Mouse (Mus musculus) MEL (cell line): ENCODE measurements around the gene Basp1. TPM values are rescaled to one million over a fixed set of nuclear protein-coding genes. Genes with fewer than 3 reads are reported as not detected.
A peak's percentile ranks its signal among the peaks of the same experiment; 100 is the strongest.

Experiments
- DNase-seq: peaks from one replicate; pipeline ENCODE4 v3.0.0; 2011; ENCODE audit warnings: low read depth, low spot score
- H3K27ac ChIP-seq: 2 replicates; pipeline ENCODE4 v1.5.1; 2012; ENCODE audit warnings: low read depth, mild to moderate bottlenecking, control low read depth, low read length, moderate library complexity; ENCODE audit not compliant: control insufficient read depth
- H3K27me3 ChIP-seq, 2 experiments: fragments of 150-350 bp in 1 of 2; sonication (generic) in 1 of 2; 2 replicates each; pipeline ENCODE4 v1.6.1; 2012; ENCODE audit warnings: low read length in 2 of 2, mild to moderate bottlenecking in 2 of 2, improper control_type of control experiment in 1 of 2, moderate library complexity in 1 of 2; ENCODE audit not compliant: insufficient read depth in 2 of 2, control insufficient read depth in 1 of 2
- H3K36me3 ChIP-seq, 2 experiments: 2 replicates each; pipeline ENCODE4 v1.6.1; 2012 to 2014; ENCODE audit warnings: low read length in 2 of 2, improper control_type of control experiment in 1 of 2, inconsistent platforms in 1 of 2, mild to moderate bottlenecking in 1 of 2; ENCODE audit not compliant: insufficient read depth in 2 of 2, control insufficient read depth in 1 of 2
- H3K4me1 ChIP-seq, 2 experiments: fragments of 150-350 bp in 1 of 2; sonication (generic) in 1 of 2; 2 replicates each; pipeline ENCODE4 v1.6.1; 2012; ENCODE audit warnings: low read length in 2 of 2, improper control_type of control experiment in 1 of 2, mild to moderate bottlenecking in 1 of 2; ENCODE audit not compliant: insufficient read depth in 2 of 2, control insufficient read depth in 1 of 2
- H3K4me3 ChIP-seq, 2 experiments: fragments of 150-350 bp in 1 of 2; sonication (generic) in 1 of 2; 2 replicates each; pipeline ENCODE4 v1.5.1; 2012; ENCODE audit warnings: low read depth in 2 of 2, low read length in 2 of 2, mild to moderate bottlenecking in 2 of 2, moderate library complexity in 2 of 2, control low read depth in 1 of 2, improper control_type of control experiment in 1 of 2; ENCODE audit not compliant: control insufficient read depth in 1 of 2, insufficient read depth in 1 of 2
- H3K79me2 ChIP-seq: 2 replicates; pipeline ENCODE4 v1.6.1; 2012; ENCODE audit warnings: mild to moderate bottlenecking, low read length, moderate library complexity; ENCODE audit not compliant: control insufficient read depth, poor library complexity, insufficient read depth
- H3K9ac ChIP-seq: 2 replicates; pipeline ENCODE4 v1.6.1; 2012; ENCODE audit warnings: low read depth, mild to moderate bottlenecking, control low read depth, low read length, moderate library complexity; ENCODE audit not compliant: control insufficient read depth, poor library complexity, severe bottlenecking
- H3K9me3 ChIP-seq: fragments of 150-350 bp; sonication (generic); replicated peaks from 2 replicates; pipeline ENCODE4 v1.6.1; 2012; ENCODE audit warnings: mild to moderate bottlenecking, low read length, improper control_type of control experiment, moderate library complexity; ENCODE audit not compliant: insufficient read depth
- CHD1 ChIP-seq: IDR thresholded peaks from 2 replicates; pipeline ENCODE4 v1.6.1; 2012; ENCODE audit warnings: low read depth, mild to moderate bottlenecking, inconsistent platforms, low read length, improper control_type of control experiment
- CTCF ChIP-seq, 3 experiments: IDR thresholded peaks in 2 of 3; conservative IDR thresholded peaks in 1 of 3; 2 replicates each; pipeline ENCODE4 v1.5.1; 2011 to 2012; ENCODE audit warnings: low read length in 3 of 3, low read depth in 2 of 3, mild to moderate bottlenecking in 2 of 3, improper control_type of control experiment in 1 of 3, inconsistent platforms in 1 of 3, mixed read lengths in 1 of 3, moderate library complexity in 1 of 3; ENCODE audit not compliant: control insufficient read depth in 1 of 3, insufficient read depth in 1 of 3, poor library complexity in 1 of 3, severe bottlenecking in 1 of 3
- ELF1 ChIP-seq: IDR thresholded peaks from 2 replicates; pipeline ENCODE4 v1.6.1; 2014; ENCODE audit warnings: low read depth, mild to moderate bottlenecking, inconsistent platforms, low read length, improper control_type of control experiment, moderate library complexity
- EP300 ChIP-seq, 2 experiments: IDR thresholded peaks; 2 replicates each; pipeline ENCODE4 v1.6.1; 2011; ENCODE audit warnings: improper control_type of control experiment in 2 of 2, low read length in 2 of 2, low read depth in 1 of 2, mild to moderate bottlenecking in 1 of 2
- HCFC1 ChIP-seq: IDR thresholded peaks from 2 replicates; pipeline ENCODE4 v1.6.1; 2012; ENCODE audit warnings: low read depth, mild to moderate bottlenecking, inconsistent platforms, low read length, improper control_type of control experiment, moderate library complexity
- MAZ ChIP-seq: IDR thresholded peaks from 2 replicates; pipeline ENCODE4 v1.6.1; 2012; ENCODE audit warnings: low read depth, mild to moderate bottlenecking, inconsistent platforms, low read length, improper control_type of control experiment
- MYB ChIP-seq: IDR thresholded peaks from 2 replicates; pipeline ENCODE4 v1.6.1; 2011; ENCODE audit warnings: mild to moderate bottlenecking, low read depth, low read length, improper control_type of control experiment
- SMC3 ChIP-seq: IDR thresholded peaks from 2 replicates; pipeline ENCODE4 v1.6.1; 2011; ENCODE audit warnings: low read depth, low read length, improper control_type of control experiment
- TAL1 ChIP-seq: IDR thresholded peaks from 2 replicates; pipeline ENCODE4 v1.6.1; 2012; ENCODE audit warnings: mild to moderate bottlenecking, inconsistent platforms, low read length, moderate library complexity, mixed read lengths
- TCF12 ChIP-seq: IDR thresholded peaks from 2 replicates; pipeline ENCODE4 v1.6.1; 2014; ENCODE audit warnings: low read depth, mild to moderate bottlenecking, inconsistent platforms, low read length, improper control_type of control experiment, moderate library complexity
- polyA plus RNA-seq, 2 experiments: library from polyadenylated mRNA; stranded (reverse) in 1 of 2; unstranded in 1 of 2; fragments of >175 nt in 1 of 2; fragments of >200 nt in 1 of 2; gene quantifications; 2 replicates each; pipeline versions ENCODE4 v1.2.1 to v1.2.4; 2012; ENCODE audit warnings: low replicate concordance in 2 of 2, low read depth in 1 of 2; ENCODE audit not compliant: insufficient read length in 2 of 2, insufficient read depth in 1 of 2, missing spikeins in 1 of 2
- total RNA-seq: library from RNA; depleted of rRNA; stranded (reverse); fragments of 300-350 nt; gene quantifications from 2 replicates; pipeline ENCODE4 v1.2.3, GENCODE M21; 2012; rRNA removed

The Basp1 gene
- total and polyA plus RNA-seq, 3 experiments: 0.12 TPM; not detected in 2

DNA sequence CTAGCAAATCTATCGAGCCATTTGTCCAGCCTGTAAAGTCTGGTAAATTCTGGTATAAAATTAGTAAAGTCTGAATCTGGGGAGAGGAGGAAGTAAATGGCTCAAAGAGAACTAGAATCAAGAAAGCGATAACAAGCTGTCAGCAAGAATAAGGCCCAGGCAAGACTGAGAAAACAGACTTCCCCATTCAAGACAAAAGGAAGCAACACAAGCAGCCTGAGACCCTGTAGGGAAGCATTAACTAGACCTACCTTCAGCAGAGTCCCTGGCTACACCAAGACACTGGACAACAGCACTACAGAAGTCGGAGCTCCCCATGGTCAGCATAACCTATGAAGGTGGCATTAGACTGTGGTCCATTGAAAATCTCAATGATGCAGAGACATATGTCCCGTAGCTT, 91.9 kb downstream of the Basp1 start:
- Histone ChIP-seq H3K4me3 (no peak overlapping the region; a peak in 1 of 4 replicates), H3K9ac (no peak overlapping the region), H3K27me3 (no peaks in the 10 kb centered on the region), H3K4me1 (no peaks in the 10 kb centered on the region; a peak in 1 of 4 replicates), H3K79me2 (no peaks in the 10 kb centered on the region), H3K36me3 (peaks cover 0 to 3% of the 10 kb centered on the region in 2 experiments; a peak in 2 of 4 replicates), H3K27ac (no peak overlapping the region), H3K9me3 (no peaks in the 10 kb centered on the region)
- DNase-seq: peak; percentile 38
- no peak for TF ChIP-seq HCFC1
- TF ChIP-seq MYB: no peak
- no peak for TF ChIP-seq SMC3
- TF ChIP-seq EP300 (IDR thresholded peaks at IDR 0.05; ENCODE audit: low read depth in 1 of 2, low read length in 2 of 2): no peak

DNA sequence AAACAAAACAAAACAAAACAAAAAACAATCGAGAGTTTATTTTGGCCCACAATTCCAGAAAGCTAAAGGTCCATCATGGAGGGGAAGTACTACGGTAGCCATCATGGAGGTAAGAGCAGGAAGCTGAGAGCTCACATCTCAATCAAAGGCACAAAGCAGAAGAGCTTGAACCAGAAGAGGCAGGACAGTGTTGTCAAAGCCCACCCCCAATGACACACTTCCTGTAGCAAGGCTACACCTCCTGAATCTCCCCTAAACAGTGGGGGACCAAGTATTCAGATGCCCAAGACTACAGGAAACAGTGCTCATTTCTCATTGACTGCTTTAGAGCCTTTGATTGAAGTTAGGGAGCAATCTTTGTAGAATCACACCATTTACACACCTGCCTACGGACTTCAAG, 99.1 kb downstream of the Basp1 start:
- TF ChIP-seq ELF1 (no peak), CTCF (IDR thresholded peaks at IDR 0.05 in 2 of 3, conservative IDR thresholded peaks at IDR 0.05 in 1 of 3; ENCODE audit: control insufficient read depth in 1 of 3, insufficient read depth in 1 of 3, low read depth in 2 of 3, low read length in 3 of 3, poor library complexity in 1 of 3, severe bottlenecking in 1 of 3) (no peak), SMC3 (no peak), TCF12 (no peak), TAL1 (no peak), MAZ (no peak), CHD1 (no peak)
- TF ChIP-seq, all 39 proteins: peak for 0
- Histone ChIP-seq H3K36me3 (no peaks in the 10 kb centered on the region), H3K27ac (no peak overlapping the region), H3K9ac (no peak overlapping the region), H3K79me2 (no peaks in the 10 kb centered on the region), H3K27me3 (no peaks in the 10 kb centered on the region), H3K4me3 (no peak overlapping the region), H3K4me1 (no peaks in the 10 kb centered on the region), H3K9me3 (no peaks in the 10 kb centered on the region)
- no peak for DNase-seq

Other genes with a start within 250 kb of the Basp1 start
- gene Myo10, start 208.8 kb upstream of the Basp1 start, total RNA-seq: not detected in 2 replicates
- under 1 TPM in 1 of 2 experiments, not detected in 1; 0.01 TPM for gene Myo10, start 208.8 kb upstream of the Basp1 start, polyA plus RNA-seq